8 mouse cellular contexts compared by ENCODE assay signal in genomic region chr13:105377038-105377437, GRCm38 (mm10).
DNase-seq lines count a peak whose midpoint lies in the region; ATAC-seq and TF ChIP-seq lines count a peak whose summit lies in the region.

No protein-coding gene starts in this region.

- no peaks in the 10 kb centered on the region for H3K4me1 ChIP-seq in embryonic fibroblast, embryonic 13.5 days (ENCODE audit: control insufficient read depth, insufficient read depth, low read length)
- no peaks in the 10 kb centered on the region for H3K4me1 ChIP-seq in heart, postnatal 0 days (ENCODE audit: control insufficient read depth, insufficient read depth)
- no peaks in the 10 kb centered on the region for H3K4me1 ChIP-seq in liver, embryonic 13.5 days (replicated peaks)
- H3K4me1 ChIP-seq in testis, adult 2 months (ENCODE audit: control insufficient read depth, insufficient read depth, low read length): no peaks in the 10 kb centered on the region

- TF ChIP-seq POLR2A in embryonic fibroblast, embryonic 13.5 days (IDR thresholded peaks at IDR 0.05; ENCODE audit: low read depth, low read length): no peak
- no peak for TF ChIP-seq POLR2A in testis, adult 2 months (IDR thresholded peaks at IDR 0.05; ENCODE audit: control insufficient read depth, low read depth, low read length)

- no peaks in the 10 kb centered on the region for H3K27me3 ChIP-seq in heart, postnatal 0 days (ENCODE audit: control insufficient read depth, insufficient read depth, low read length)
- no peaks in the 10 kb centered on the region for H3K27me3 ChIP-seq in liver, embryonic 13.5 days
- H3K27me3 ChIP-seq in testis, adult 2 months (ENCODE audit: control insufficient read depth, insufficient read depth, low read length): no peaks in the 10 kb centered on the region

- TF ChIP-seq CTCF in embryonic fibroblast, embryonic 13.5 days (IDR thresholded peaks at IDR 0.05; ENCODE audit: borderline replicate concordance, insufficient read depth, low read length): 0 out of 2 replicates have a peak, but pooled peaks have one; percentile 22
- peak; percentile 73 for TF ChIP-seq CTCF in heart, postnatal 0 days (IDR thresholded peaks at IDR 0.05; ENCODE audit: low read depth)
- 0 out of 2 replicates have a peak, but pooled peaks have one; percentile 21 for TF ChIP-seq CTCF in testis, adult 2 months (IDR thresholded peaks at IDR 0.05; ENCODE audit: control insufficient read depth, insufficient read depth, insufficient replicate concordance, low read depth, low read length)

- H3K4me2 ChIP-seq in heart, postnatal 0 days (ENCODE audit: low read depth, low read length): no peak overlapping the region
- H3K4me2 ChIP-seq in liver, embryonic 13.5 days: no peak overlapping the region

- WGBS in heart, postnatal 0 days: 0% methylated on average over 2 of the region's 2 CpGs
- 0% methylated on average over 2 of the region's 2 CpGs for WGBS in liver, embryonic 13.5 days (ENCODE audit: insufficient replicate concordance)

- H3K36me3 ChIP-seq in heart, postnatal 0 days (replicated peaks; ENCODE audit: control insufficient read depth, insufficient read depth, low read length): no peaks in the 10 kb centered on the region
- no peaks in the 10 kb centered on the region for H3K36me3 ChIP-seq in liver, embryonic 13.5 days
- no peaks in the 10 kb centered on the region for H3K36me3 ChIP-seq in testis, adult 2 months (ENCODE audit: control insufficient read depth, insufficient read depth, low read length)

- DNase-seq in 416B (ENCODE audit: low read depth): peak; percentile 96
- peak; percentile 84 for DNase-seq in adrenal gland, postnatal 14 days
- peak; percentile 67 for DNase-seq in heart, postnatal 0 days (ENCODE audit: low spot score)
- peak; percentile 23 to 80 for DNase-seq in kidney, postnatal 36 days
- DNase-seq in liver, embryonic 13.5 days: peak; percentile 40
- DNase-seq in neural tube, embryonic 10.5 days (ENCODE audit: extremely low spot score, low spot score): peak; percentile 55

- peak; percentile 84 for ATAC-seq in heart, postnatal 0 days (ENCODE audit: insufficient read depth, low read depth)
- ATAC-seq in liver, embryonic 13.5 days (ENCODE audit: low read depth): peak; percentile 73

- no peak overlapping the region for H3K9ac ChIP-seq in heart, postnatal 0 days (replicated peaks; ENCODE audit: low read depth, low read length)
- no peak overlapping the region for H3K9ac ChIP-seq in liver, embryonic 13.5 days

- no peaks in the 10 kb centered on the region for H3K9me3 ChIP-seq in heart, postnatal 0 days (replicated peaks; ENCODE audit: control insufficient read depth, low read length)
- H3K9me3 ChIP-seq in liver, embryonic 13.5 days (replicated peaks): no peaks in the 10 kb centered on the region

- no peak for TF ChIP-seq EP300 in heart, postnatal 0 days (IDR thresholded peaks at IDR 0.05; ENCODE audit: low read depth)

- no peak overlapping the region for H3K27ac ChIP-seq in embryonic fibroblast, embryonic 13.5 days (ENCODE audit: insufficient read depth, low read length)
- H3K27ac ChIP-seq in heart, postnatal 0 days (ENCODE audit: low read depth): no peak overlapping the region
- no peak overlapping the region for H3K27ac ChIP-seq in liver, embryonic 13.5 days
- no peak overlapping the region for H3K27ac ChIP-seq in testis, adult 2 months (ENCODE audit: control insufficient read depth, insufficient read depth, low read depth, low read length)

- H3K4me3 ChIP-seq in embryonic fibroblast, embryonic 13.5 days (ENCODE audit: insufficient read depth, low read length): no peak overlapping the region
- no peak overlapping the region for H3K4me3 ChIP-seq in heart, postnatal 0 days (ENCODE audit: low read depth, low read length)
- no peak overlapping the region for H3K4me3 ChIP-seq in liver, embryonic 13.5 days (replicated peaks)
- H3K4me3 ChIP-seq in testis, adult 2 months (ENCODE audit: control insufficient read depth, low read depth, low read length): no peak overlapping the region

Comparison
In these comparisons a context has a peak if more than half of its experiments do, and no peak if none do; other contexts are left out.
1. DNase-seq: peak in every context shown above with its lines; median percentile 96 in 416B; 84 in adrenal gland, postnatal 14 days; 67 in heart, postnatal 0 days; 55 in neural tube, embryonic 10.5 days; 52 in kidney, postnatal 36 days; 40 in liver, embryonic 13.5 days.
2. CTCF ChIP-seq: peak in every context shown above with its lines; median percentile 73 in heart, postnatal 0 days; 22 in embryonic fibroblast, embryonic 13.5 days; 21 in testis, adult 2 months.